Mouse (Mus musculus) mouse trophoblast stem cell (cell line): ENCODE measurements around the gene Prkar2b.

ENCODE experiments used
- in situ Hi-C, 2 experiments: fragments of 300-500 bp; cut with MseI, MboI; formaldehyde crosslinking; loops; 2 replicates in 1 of 2; 3 replicates in 1 of 2; pipeline ENCODE4 v1.15.1; 2025

Prkar2b gene

DNA sequence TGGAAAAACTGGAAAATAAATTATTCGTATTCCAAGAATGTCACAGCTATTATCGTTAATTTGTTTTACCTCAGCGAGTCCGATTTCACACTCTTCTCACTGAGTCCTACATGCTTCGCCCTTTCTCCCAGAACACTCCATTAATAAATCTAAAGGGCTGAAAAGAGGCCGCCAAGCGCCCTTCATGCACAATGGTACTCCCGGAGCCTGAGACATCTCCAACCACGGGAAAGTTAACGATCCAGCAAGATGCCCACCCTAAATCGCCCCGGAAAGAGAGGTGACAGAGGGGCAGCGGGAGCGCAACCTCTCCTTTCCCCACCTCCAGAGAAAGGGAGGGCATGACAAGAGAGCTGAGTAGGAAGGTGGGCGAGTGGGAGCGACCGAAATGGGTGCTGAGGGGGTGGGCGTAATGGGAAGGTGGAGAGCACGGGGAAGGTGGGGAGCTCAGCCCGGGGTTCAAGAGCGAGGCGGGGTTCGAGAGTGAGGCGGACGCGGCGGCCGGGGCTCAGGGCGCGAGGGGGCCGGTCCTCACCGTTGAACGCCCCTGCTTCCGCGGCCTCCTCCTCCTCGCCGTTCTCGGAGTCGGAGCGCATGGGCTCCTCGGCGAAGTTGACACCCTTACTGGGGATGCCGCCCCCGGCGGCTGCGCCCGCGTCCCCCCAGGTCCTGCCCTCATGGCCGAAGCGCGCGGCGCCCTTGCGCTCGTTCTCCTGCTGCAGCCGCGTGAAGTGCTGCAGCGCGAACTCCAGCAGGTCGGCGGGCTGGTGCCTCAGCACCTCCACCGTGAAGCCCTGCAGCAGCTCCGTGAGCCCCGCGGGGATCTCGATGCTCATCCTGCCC lies 628 bp downstream of the Prkar2b start:
- in situ Hi-C loops: no loop called here

GRCm38 (mm10) chr12:32059707-32060106 lies 1.4 kb downstream of the Prkar2b start:
- in situ Hi-C loops: no loop called here

DNA sequence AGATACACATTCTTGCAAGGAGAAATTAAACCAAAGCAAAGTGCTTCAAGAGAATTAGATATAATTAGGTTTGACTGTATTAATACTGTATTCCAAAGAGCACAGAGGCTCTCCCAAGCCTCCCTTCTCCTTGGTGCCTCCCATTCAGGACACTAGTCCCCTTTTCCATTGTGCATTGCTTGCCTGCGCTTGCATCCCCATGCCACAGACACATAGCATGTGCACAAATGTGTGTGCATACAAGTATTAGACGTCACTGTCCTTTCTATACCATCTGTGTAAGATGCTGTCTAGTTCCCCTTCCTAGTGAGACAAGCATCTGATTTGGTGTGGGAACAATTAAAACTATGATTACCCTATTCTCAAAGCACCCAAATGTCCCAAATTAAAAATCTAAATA lies 2.0 kb downstream of the Prkar2b start:
- in situ Hi-C loops: no loop called here

DNA sequence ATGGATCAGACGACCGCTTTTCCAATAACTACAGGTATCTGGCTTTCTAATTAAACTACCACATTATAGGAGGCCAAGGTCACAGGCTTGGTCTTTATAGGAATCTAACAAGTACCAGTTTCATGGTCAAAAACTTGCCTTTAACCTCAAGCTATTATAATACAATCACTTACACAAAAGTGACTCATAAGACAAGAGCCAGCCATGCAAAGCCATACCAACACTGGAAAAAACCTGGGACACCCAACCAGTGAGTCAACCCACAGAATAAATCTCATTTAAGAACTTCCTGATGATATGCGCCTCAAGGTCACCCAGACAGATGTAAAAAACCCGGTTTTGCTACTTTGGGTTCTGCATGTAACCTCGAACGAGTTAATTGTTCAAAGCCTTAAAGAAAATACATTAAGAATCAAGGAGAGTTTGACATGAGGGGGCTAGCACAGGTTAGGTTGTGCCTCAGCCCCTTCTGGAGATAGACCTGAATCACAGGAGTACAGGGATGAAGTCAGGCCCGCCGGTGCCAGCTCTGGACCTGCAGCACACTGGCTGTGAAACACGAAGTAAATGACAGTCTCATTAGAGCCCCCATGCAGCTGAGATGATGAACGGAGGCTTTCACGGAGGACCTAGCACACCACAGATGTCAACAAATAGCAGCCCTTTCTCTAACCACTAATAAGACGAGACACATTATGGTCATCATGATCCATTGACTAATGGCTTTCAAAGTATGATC lies 3.5 kb downstream of the Prkar2b start:
- in situ Hi-C loops: no loop called here

DNA sequence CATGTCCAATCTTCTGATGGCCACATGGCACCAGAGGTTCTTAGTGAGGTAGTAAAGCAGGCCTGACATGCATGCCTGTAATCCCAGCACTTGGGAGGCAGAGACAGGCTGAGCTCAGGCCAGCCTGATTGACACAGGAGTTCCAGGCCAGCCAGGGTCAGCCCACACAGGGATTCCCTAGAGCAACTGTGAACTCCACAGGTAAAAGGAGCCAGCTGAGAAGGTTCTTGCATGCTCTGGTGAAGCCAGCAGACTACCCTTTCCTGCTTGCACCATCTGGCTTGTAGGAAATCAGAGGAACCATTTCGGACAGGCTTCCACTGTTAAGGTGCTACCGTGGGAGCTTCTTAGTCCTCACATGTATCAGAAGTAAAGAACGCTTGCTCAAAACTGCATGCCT lies 5.3 kb downstream of the Prkar2b start:
- in situ Hi-C loops: no loop called here

- in situ Hi-C loops: no loop called here
These were observed 6.5 kb downstream of the Prkar2b start for GRCm38 (mm10) chr12:32054476-32055166.

- in situ Hi-C loops: no loop called here
These were observed 7.3 kb downstream of the Prkar2b start for GRCm38 (mm10) chr12:32053637-32054366.

DNA sequence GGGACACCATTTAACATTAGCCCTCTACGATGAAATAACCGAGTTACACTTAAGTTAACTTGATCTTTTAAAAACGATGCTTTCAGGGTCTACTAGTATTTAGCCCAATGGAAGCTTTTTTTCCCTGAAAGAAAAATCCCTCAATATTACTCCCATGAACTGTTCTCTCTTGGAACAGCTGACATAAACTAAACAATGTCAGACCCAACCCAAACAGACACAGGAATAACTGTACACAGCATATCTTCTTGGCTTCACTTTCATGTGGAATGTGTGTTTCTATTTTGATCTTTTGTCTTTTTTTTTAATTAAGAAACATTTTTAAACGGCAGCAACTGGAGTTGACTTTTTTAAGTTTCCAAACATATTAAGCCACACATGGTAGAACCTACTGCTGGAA lies 8.2 kb downstream of the Prkar2b start:
- in situ Hi-C loops: no loop called here

- in situ Hi-C loops: no loop called here
These were observed 10.9 kb downstream of the Prkar2b start for GRCm38 (mm10) chr12:32050165-32050564.

DNA sequence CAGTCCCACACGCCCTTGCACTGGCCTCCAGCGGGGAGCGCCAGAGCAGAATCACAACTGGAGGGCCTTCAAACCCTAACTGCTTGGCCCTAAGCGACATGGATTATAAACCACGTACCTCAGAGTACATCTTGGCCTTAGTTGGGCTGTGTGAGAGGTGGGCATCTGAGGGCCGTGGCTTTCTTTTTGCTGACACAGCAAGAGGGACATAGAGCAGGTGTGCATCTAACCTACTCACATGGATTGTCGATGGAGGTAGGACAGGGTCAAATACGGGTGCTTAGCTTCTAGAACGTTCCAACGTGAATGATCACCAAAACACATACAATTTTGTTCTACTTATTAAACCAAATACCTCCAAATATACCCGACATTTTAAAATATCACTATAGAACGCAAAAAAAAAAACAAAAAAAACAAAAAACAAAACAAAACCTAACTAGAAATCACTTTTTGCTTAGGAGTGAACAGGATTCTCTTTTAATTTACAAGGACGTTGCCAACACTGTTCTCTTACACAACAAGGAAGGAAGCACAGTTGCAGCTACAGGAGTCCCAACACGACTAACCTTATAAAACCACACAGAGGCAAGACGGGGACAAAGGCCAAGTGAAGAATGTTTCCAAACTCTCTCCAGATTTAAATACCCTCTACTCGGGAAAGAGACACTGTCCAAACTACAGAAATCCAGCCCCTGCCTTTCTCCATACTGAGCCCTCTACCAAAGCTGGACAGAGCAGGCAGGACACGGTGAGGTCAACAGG lies 15.3 kb downstream of the Prkar2b start:
- in situ Hi-C loops: no loop called here

DNA sequence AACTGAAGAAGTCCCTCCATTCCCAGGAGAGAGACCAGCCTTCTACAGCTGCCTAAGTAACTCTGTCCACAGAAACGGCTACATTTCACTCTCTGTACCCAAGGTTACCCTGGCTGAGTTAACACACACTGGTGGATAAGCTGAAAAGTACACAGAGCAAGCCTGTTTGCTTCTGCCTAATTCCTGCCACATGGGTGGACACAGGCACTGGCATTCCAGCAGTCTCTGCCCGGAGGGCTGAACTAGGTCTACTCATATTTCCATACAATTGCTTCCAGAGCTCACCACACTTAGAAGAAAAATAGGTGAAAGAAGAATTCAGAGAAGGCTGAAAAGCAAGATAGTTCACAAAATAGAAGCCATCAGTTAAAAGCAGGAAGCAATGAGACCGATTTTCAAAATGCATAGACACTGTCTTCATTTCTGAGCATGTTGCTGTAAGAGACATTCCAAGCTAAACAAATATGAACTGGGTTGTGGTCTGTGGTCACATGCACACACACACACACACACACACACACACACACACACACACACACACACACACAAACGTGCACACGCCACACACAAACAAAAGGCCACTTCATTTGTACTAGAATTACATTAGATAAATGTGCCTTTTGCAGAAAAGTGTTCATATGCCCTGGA lies 16.5 kb downstream of the Prkar2b start:
- in situ Hi-C loops: no loop called here

- in situ Hi-C loops: no loop called here
These were observed 27.6 kb downstream of the Prkar2b start for GRCm38 (mm10) chr12:32033536-32033935.

DNA sequence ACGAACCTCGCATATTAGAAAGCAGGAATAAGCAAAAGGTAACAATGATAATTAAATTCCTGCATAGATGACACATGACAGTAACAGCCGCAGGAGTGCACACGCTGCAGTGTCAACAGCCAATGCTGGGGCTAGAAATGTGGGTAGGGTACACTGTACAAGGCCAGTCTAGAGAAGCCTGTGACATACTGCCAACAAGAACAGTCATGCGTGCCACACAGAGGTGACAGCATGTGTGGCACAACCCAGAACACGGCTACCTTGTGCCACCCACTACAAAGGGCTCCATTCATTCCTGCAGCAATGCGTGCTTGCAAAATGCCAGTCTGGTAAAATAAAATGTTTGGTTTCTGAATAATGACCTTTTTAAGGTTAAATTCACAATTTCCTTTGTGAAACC lies 28.2 kb downstream of the Prkar2b start:
- in situ Hi-C loops: no loop called here

DNA sequence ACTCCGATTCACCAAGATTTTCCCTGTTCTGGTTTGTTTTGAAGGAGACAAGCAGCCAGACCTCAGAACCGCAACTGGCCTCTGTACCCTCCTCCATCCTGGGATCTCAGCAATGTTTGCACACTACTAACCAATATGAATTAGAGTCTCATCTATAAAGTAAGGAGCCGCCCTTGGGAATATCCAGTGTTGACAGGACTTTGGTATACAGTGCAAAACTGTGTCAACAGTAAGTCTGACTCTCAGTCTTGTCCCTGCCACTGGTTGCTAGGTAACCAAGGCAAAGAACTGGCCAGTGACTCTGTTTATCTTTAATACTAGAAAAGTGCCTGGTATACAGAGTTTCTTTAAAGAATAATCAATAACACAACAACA lies 42.7 kb downstream of the Prkar2b start:
- in situ Hi-C loops: no loop called here

DNA sequence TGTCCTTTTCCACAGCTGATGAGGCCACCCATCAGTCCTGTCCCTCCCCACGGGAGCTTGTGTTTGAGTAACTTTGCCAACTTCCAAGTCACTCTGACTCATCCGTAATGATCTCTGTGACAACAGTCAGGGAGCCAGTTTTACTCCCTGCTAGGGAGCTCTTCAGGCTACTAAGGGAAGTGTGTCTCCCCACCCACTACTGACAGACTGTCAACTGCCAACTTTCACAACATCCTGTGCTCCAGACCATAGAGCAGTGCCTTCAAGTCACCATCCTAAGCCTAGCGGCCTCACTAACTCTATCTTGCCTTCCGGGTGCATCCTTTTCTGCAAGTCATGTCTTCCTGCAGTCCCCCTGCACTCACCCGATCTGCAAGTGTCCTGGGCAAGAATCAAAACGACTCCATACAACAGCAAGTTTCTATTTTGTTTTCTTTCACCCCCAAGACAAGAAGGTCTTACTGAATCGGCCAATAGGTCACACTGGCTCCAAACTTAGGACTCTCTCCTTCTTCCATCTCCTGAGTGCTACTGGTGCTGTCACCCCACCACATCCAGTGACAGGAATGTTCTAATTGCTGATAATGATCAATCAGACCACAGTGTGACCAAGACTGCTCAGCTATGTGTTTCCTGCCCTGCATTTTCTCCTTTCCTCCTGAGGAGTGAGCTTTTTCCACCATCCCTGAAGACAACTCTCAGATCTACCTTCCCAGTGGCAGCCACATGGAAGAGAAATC lies 43.3 kb downstream of the Prkar2b start:
- in situ Hi-C loops: no loop called here

GRCm38 (mm10) chr12:32016472-32016871 lies 44.6 kb downstream of the Prkar2b start:
- in situ Hi-C loops: no loop called here

DNA sequence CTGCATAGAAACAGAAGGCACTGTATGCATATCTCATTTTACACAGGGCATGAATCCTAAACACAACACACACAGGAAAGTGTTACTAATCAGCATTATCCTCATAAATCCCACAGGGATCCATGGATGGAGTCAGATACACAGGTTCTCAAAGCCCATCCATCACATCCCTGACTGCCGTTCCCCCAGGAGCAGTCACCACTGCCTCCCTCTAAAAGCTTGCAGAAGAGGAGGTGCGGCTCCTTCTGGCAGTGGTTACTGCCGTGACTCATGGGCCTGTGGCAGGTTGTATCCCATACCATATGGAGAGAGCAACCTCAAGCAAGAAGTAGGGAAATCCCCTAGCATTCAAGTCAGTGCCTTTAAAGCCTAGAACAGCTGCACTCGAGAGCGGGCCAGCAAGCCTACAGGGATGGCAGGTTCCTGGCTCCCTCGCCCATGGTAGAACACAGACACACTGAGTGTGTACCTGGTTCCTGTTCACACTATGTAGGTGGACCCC lies 45.8 kb downstream of the Prkar2b start:
- in situ Hi-C loops: no loop called here

DNA sequence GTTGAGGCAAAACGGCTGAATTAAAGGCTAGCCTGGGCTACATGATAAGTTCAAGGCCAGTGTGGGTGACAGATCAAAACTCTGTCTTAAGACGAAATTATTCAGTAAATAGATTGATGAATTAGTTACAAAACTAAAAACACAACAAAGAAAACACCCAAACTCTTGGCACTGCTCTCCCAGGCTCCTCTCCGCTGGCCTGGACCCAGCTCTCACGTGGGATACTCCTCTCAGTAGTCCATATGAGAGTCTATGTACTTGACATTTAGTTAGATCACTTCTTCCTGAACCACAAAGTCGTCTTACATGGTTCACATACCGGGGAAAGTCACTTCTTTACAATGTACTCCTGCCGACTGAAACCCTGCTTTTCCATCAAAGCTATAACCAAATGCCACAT lies 46.3 kb downstream of the Prkar2b start:
- in situ Hi-C loops: no loop called here

- in situ Hi-C loops: no loop called here
These were observed 48.9 kb downstream of the Prkar2b start for GRCm38 (mm10) chr12:32012169-32012568.

DNA sequence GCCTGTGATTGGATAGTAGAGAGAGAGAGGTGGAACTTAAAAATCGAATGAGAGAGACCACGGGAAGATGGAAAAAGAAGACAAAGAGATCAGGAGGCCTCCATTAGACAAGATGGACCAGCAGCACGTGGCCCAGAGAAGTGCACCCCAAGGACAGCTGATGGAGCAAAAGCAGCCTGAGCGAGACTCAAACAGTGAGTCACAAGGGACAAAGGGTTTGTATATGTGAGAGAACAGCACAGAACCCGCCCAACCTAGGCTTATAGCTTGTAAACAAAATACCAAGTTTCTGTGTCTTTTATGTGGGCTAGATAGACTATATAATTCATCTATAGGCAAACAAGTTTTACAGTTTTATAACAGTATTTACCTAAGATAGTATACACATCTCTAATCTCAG lies 50.0 kb downstream of the Prkar2b start:
- in situ Hi-C loops: no loop called here
